Mouse (Mus musculus) inflammation-experienced regulatory T-cells, adult 6 months (primary cell): ENCODE results near the gene Cnot10. TPM values are rescaled to one million over a fixed set of nuclear protein-coding genes. Genes with fewer than 3 reads are reported as not detected.

ENCODE experiments used
- ATAC-seq: one replicate; pipeline ENCODE4 v1.8.0; 2017
- polyA plus RNA-seq, 3 experiments: library from polyadenylated mRNA; unstranded; fragments of 100-300 nt; shearing (Covaris generic); gene quantifications; one replicate each; pipeline ENCODE4 v1.2.1; 2017

Gene Cnot10
- polyA plus RNA-seq, 3 experiments from 2014 or later, result 21.2 to 24.4 (median 23.6) TPM

GRCm38 (mm10) chr9:114649371-114649770 lies 9.4 kb upstream of the Cnot10 start:
- ATAC-seq, result no peak

GRCm38 (mm10) chr9:114648472-114648871 lies 8.5 kb upstream of the Cnot10 start:
- ATAC-seq, result peak; percentile 55

- no peak for ATAC-seq
Observed at GRCm38 (mm10) chr9:114647506-114648432, 7.8 kb upstream of the Cnot10 start.

GRCm38 (mm10) chr9:114646556-114647505 lies 6.8 kb upstream of the Cnot10 start:
- ATAC-seq, result no peak

GRCm38 (mm10) chr9:114639186-114639748 lies 717 bp downstream of the Cnot10 start:
- ATAC-seq, result no peak

GRCm38 (mm10) chr9:114636751-114637150 lies 3.2 kb downstream of the Cnot10 start:
- ATAC-seq, result no peak

- no peak for ATAC-seq
Observed at GRCm38 (mm10) chr9:114636150-114636549, 3.8 kb downstream of the Cnot10 start.

- ATAC-seq, result peak; percentile 60
Observed at GRCm38 (mm10) chr9:114632331-114632730, 7.7 kb downstream of the Cnot10 start.

- ATAC-seq, result no peak
Observed at GRCm38 (mm10) chr9:114626726-114627125, 13.3 kb downstream of the Cnot10 start.

- no peak for ATAC-seq
Observed at GRCm38 (mm10) chr9:114624178-114624577, 15.8 kb downstream of the Cnot10 start.

GRCm38 (mm10) chr9:114621149-114621548 lies 18.8 kb downstream of the Cnot10 start:
- ATAC-seq, result no peak

- no peak for ATAC-seq
Observed at GRCm38 (mm10) chr9:114614176-114614953, 25.6 kb downstream of the Cnot10 start.

- peak; percentile 38 for ATAC-seq
Observed at GRCm38 (mm10) chr9:114613026-114613425, 27.0 kb downstream of the Cnot10 start.

GRCm38 (mm10) chr9:114612566-114612965 lies 27.4 kb downstream of the Cnot10 start:
- ATAC-seq, result no peak

GRCm38 (mm10) chr9:114610266-114610665 lies 29.7 kb downstream of the Cnot10 start:
- no peak for ATAC-seq

- ATAC-seq, result no peak
Observed at GRCm38 (mm10) chr9:114603876-114604540, 36.0 kb downstream of the Cnot10 start.

- ATAC-seq, result no peak
Observed at GRCm38 (mm10) chr9:114601096-114601495, 38.9 kb downstream of the Cnot10 start.

GRCm38 (mm10) chr9:114585017-114585345 lies 55.0 kb downstream of the Cnot10 start:
- ATAC-seq, result no peak

GRCm38 (mm10) chr9:114584183-114585016 lies 55.6 kb downstream of the Cnot10 start:
- ATAC-seq, result no peak

GRCm38 (mm10) chr9:114583812-114584182 lies 56.2 kb downstream of the Cnot10 start:
- no peak for ATAC-seq

GRCm38 (mm10) chr9:114578646-114579045 lies 61.3 kb downstream of the Cnot10 start:
- ATAC-seq, result no peak
